Mouse (Mus musculus) heart, embryonic 10.5 days (tissue): Measurements from ENCODE around the gene Adamts2. TPM values are rescaled to one million over a fixed set of nuclear protein-coding genes. Genes with fewer than 3 reads are reported as not detected.

Experiments
- DNase-seq: peaks from one replicate; pipeline ENCODE4 v3.0.0-alpha.2; 2017; ENCODE audit warnings: low spot score
- H3K27ac ChIP-seq: fragments of 300-500 bp; sonication (generic); 2 replicates; pipeline ENCODE4 v1.5.1; 2016; ENCODE audit warnings: mild to moderate bottlenecking
- H3K27me3 ChIP-seq: fragments of 300-500 bp; sonication (generic); 2 replicates; pipeline ENCODE4 v1.6.1; 2016; ENCODE audit warnings: mild to moderate bottlenecking; ENCODE audit not compliant: poor library complexity, insufficient read depth, severe bottlenecking
- H3K36me3 ChIP-seq: fragments of 300-500 bp; sonication (generic); 2 replicates; pipeline ENCODE4 v1.6.1; 2016; ENCODE audit warnings: mild to moderate bottlenecking, moderate library complexity
- H3K4me1 ChIP-seq: fragments of 300-500 bp; sonication (generic); 2 replicates; pipeline ENCODE4 v1.6.1; 2016; ENCODE audit warnings: mild to moderate bottlenecking
- H3K4me3 ChIP-seq: fragments of 300-500 bp; sonication (generic); 2 replicates; pipeline ENCODE4 v1.5.1; 2016; ENCODE audit warnings: mild to moderate bottlenecking, moderate library complexity
- H3K9me3 ChIP-seq: fragments of 300-500 bp; sonication (generic); 2 replicates; pipeline ENCODE4 v1.6.1; 2016; ENCODE audit warnings: mild to moderate bottlenecking, moderate library complexity
- WGBS: fragments of 180-500 bp; shearing (Covaris S2); methylation state at CpG from one replicate; pipeline ENCODE4 v1.1.7; 2016; 5-methylcytosine and 5-hydroxymethylcytosine counted together
- polyA plus RNA-seq: library from polyadenylated mRNA; unstranded; fragments of >200 nt; fragmentation: Nextera tagmentation; extraction: Ambion mirVana; gene quantifications from 2 replicates; pipeline ENCODE4 v1.2.1, GENCODE M21; 2016

Gene Adamts2
- polyA plus RNA-seq, 1 experiment from 2014 or later: 3.9 TPM

GRCm38 (mm10) chr11:50849310-50849709 is 247.4 kb downstream of the Adamts2 start:
- 0 out of 2 replicates have a peak, but pooled peaks cover 7% of the 10 kb centered on the region for H3K9me3 ChIP-seq
- 3% methylated on average over 10 of the region's 10 CpGs for WGBS
- H3K4me3 ChIP-seq: peak overlapping the region; percentile 65; the same call in 1 of the 2 replicates
- H3K27ac ChIP-seq: no peak overlapping the region
- peaks cover 77% of the 10 kb centered on the region for H3K27me3 ChIP-seq
- H3K36me3 ChIP-seq: no peaks in the 10 kb centered on the region
- no peak for DNase-seq
- H3K4me1 ChIP-seq: peaks cover 22% of the 10 kb centered on the region

- Histone ChIP-seq H3K36me3 (no peaks in the 10 kb centered on the region), H3K27ac (no peak within 1 kb of the TSS), H3K9me3 (0 out of 2 replicates have a peak, but pooled peaks cover 7% of the 10 kb centered on the region), H3K27me3 (peaks cover 70% of the 10 kb centered on the region), H3K4me3 (peak within 1 kb of the TSS; percentile 65), H3K4me1 (peaks cover 22% of the 10 kb centered on the region)
- WGBS: 2% methylated on average over 11 of the region's 11 CpGs
- DNase-seq: no peak
These were observed 248.4 kb downstream of the Adamts2 start, which contains the start of gene Grm6 for GRCm38 (mm10) chr11:50850177-50850735. Gene Grm6, plus strand, starts transcription at chr11:50850685.

- Histone ChIP-seq H3K36me3 (no peaks in the 10 kb centered on the region), H3K27ac (no peak overlapping the region), H3K9me3 (0 out of 2 replicates have a peak, but pooled peaks cover 7% of the 10 kb centered on the region), H3K4me3 (peak overlapping the region; percentile 65), H3K27me3 (peaks cover 63% of the 10 kb centered on the region), H3K4me1 (peaks cover 22% of the 10 kb centered on the region)
- WGBS: under 1% methylated on average over 72 of the region's 72 CpGs
- DNase-seq: no peak
These were observed 249.2 kb downstream of the Adamts2 start for GRCm38 (mm10) chr11:50850989-50851601.

Other genes with a start within 250 kb of the Adamts2 start
- 0.39 TPM in 1 of 2 replicates, not detected in the other for gene Cby3, start 247.6 kb upstream of the Adamts2 start, polyA plus RNA-seq
- gene Hnrnph1, start 225.1 kb upstream of the Adamts2 start, polyA plus RNA-seq: 253 and 367 TPM in 2 replicates
- 16.6 and 18.3 TPM in 2 replicates for gene Rufy1, start 171.0 kb upstream of the Adamts2 start, polyA plus RNA-seq
- 16.9 and 20.5 TPM in 2 replicates for gene Zfp354c, start 225.6 kb downstream of the Adamts2 start, polyA plus RNA-seq
- 0.33 and 0.44 TPM in 2 replicates for gene Zfp879, start 239.5 kb downstream of the Adamts2 start, polyA plus RNA-seq
- gene Grm6, start 248.6 kb downstream of the Adamts2 start, polyA plus RNA-seq: 0.06 and 0.16 TPM in 2 replicates